ENCODE assay signal across 15 mouse cellular contexts in genomic region chr6:91546241-91546884, GRCm38 (mm10). TPM values are rescaled to one million over a fixed set of nuclear protein-coding genes. Genes with fewer than 3 reads are reported as not detected.
A peak's percentile ranks its signal among the peaks of the same experiment; 100 is the strongest.
DNase-seq lines count a peak whose midpoint lies in the region; ATAC-seq and TF ChIP-seq lines count a peak whose summit lies in the region.
"Had no signal": no experiment of that assay in that cellular context is flagged by ENCODE, and none has a peak within 500 bp of the region (broad histone marks: within the 10 kb centered on the region; RNA-seq: fewer than 3 reads in every experiment).

No protein-coding gene starts in this region.

- ATAC-seq in megakaryocyte, adult 5-6 weeks (ENCODE audit: poor library complexity, severe bottlenecking), result no peak
- ATAC-seq in heart, embryonic 15.5 days (replicated peaks; ENCODE audit: insufficient number of reproducible peaks, insufficient read depth, low FRiP score, low read depth), result peak; percentile 93
- peak; percentile 53; the same call in 1 of the 2 replicates for ATAC-seq in liver, embryonic 11.5 days (replicated peaks; ENCODE audit: low FRiP score)
- ATAC-seq: midbrain, embryonic 15.5 days had no signal

- H3K9me3 ChIP-seq in megakaryocyte, embryonic 14.5 days, result no peaks in the 10 kb centered on the region; the same call in 1 of the 2 replicates
- H3K9me3 ChIP-seq in heart, embryonic 15.5 days (replicated peaks), result no peaks in the 10 kb centered on the region
- H3K9me3 ChIP-seq in liver, embryonic 11.5 days (ENCODE audit: control insufficient read depth, low read length), result no peaks in the 10 kb centered on the region
- H3K9me3 ChIP-seq: hindbrain, embryonic 12.5 days; limb, embryonic 13.5 days; midbrain, embryonic 15.5 days; neural tube, embryonic 15.5 days had no signal

- no peak for DNase-seq in liver, embryonic 11.5 days (ENCODE audit: low spot score)
- DNase-seq in yolk sac, embryonic 10.5 days (ENCODE audit: low spot score), result no peak
- no peak for DNase-seq in layer of hippocampus, adult 18-20 months (ENCODE audit: low spot score in 2 of 2)
- no peak for DNase-seq in adrenal gland, adult 8-10 months
- DNase-seq: layer of hippocampus, adult 9-11 months; right cerebral cortex, postnatal 4 days; thymus, adult 18-20 months had no signal

- WGBS in heart, embryonic 15.5 days, result 10% methylated on average over 9 of the region's 9 CpGs
- 16% methylated on average over 9 of the region's 9 CpGs for WGBS in liver, embryonic 11.5 days

- no peak overlapping the region for H3K9ac ChIP-seq in heart, embryonic 15.5 days
- no peak overlapping the region for H3K9ac ChIP-seq in liver, embryonic 11.5 days (ENCODE audit: low read depth, low read length)
- H3K9ac ChIP-seq: hindbrain, embryonic 12.5 days; limb, embryonic 13.5 days; midbrain, embryonic 15.5 days; neural tube, embryonic 15.5 days had no signal

- no peak overlapping the region for H3ac ChIP-seq in myocyte (ENCODE audit: control insufficient read depth, insufficient read length)

- H3K27me3 ChIP-seq in megakaryocyte, embryonic 14.5 days (replicated peaks), result peaks cover 43% of the 10 kb centered on the region
- H3K27me3 ChIP-seq in heart, embryonic 15.5 days, result peaks cover 78% of the 10 kb centered on the region
- no peaks in the 10 kb centered on the region for H3K27me3 ChIP-seq in liver, embryonic 11.5 days (replicated peaks; ENCODE audit: control insufficient read depth, insufficient read depth, low read length)
- no peaks in the 10 kb centered on the region for H3K27me3 ChIP-seq in myocyte (ENCODE audit: control insufficient read depth, insufficient read depth, insufficient read length)
- H3K27me3 ChIP-seq: hindbrain, embryonic 12.5 days; limb, embryonic 13.5 days; midbrain, embryonic 15.5 days; neural tube, embryonic 15.5 days had no signal

- H3K4me3 ChIP-seq in megakaryocyte, embryonic 14.5 days (replicated peaks), result peak overlapping the region; percentile 77
- no peak overlapping the region for H3K4me3 ChIP-seq in heart, embryonic 15.5 days
- H3K4me3 ChIP-seq in liver, embryonic 11.5 days (ENCODE audit: low read depth, low read length), result no peak overlapping the region
- no peak overlapping the region for H3K4me3 ChIP-seq in myocyte
- H3K4me3 ChIP-seq: hindbrain, embryonic 12.5 days; limb, embryonic 13.5 days; midbrain, embryonic 15.5 days; neural tube, embryonic 15.5 days had no signal

- H3K4me1 ChIP-seq in megakaryocyte, embryonic 14.5 days, result peaks cover 63% of the 10 kb centered on the region
- peaks cover 44% of the 10 kb centered on the region for H3K4me1 ChIP-seq in heart, embryonic 15.5 days (replicated peaks)
- 0 out of 2 replicates have a peak, but pooled peaks cover 3% of the 10 kb centered on the region for H3K4me1 ChIP-seq in liver, embryonic 11.5 days (replicated peaks; ENCODE audit: control insufficient read depth, insufficient read depth, low read length)
- H3K4me1 ChIP-seq: midbrain, embryonic 15.5 days; neural tube, embryonic 15.5 days had no signal

- peak overlapping the region; percentile 27; the same call in 1 of the 2 replicates for H3K4me2 ChIP-seq in heart, embryonic 15.5 days
- H3K4me2 ChIP-seq in liver, embryonic 11.5 days, result peak overlapping the region; percentile 32
- H3K4me2 ChIP-seq in myocyte (ENCODE audit: low read depth), result no peak overlapping the region
- H3K4me2 ChIP-seq: hindbrain, embryonic 12.5 days; limb, embryonic 13.5 days; midbrain, embryonic 15.5 days; neural tube, embryonic 15.5 days had no signal

- TF ChIP-seq POLR2A in myocyte (IDR thresholded peaks at IDR 0.05; ENCODE audit: insufficient read length, low read depth), result no peak

- peak overlapping the region; percentile 66 for H3K27ac ChIP-seq in heart, embryonic 15.5 days
- no peak overlapping the region for H3K27ac ChIP-seq in liver, embryonic 11.5 days (ENCODE audit: low read depth, low read length)
- H3K27ac ChIP-seq: hindbrain, embryonic 12.5 days; limb, embryonic 13.5 days; midbrain, embryonic 15.5 days; neural tube, embryonic 15.5 days had no signal

- no peaks in the 10 kb centered on the region for H3K79me2 ChIP-seq in myocyte (ENCODE audit: control insufficient read depth, insufficient read depth)

- H3K36me3 ChIP-seq in megakaryocyte, embryonic 14.5 days (replicated peaks; ENCODE audit: low read length), result no peaks in the 10 kb centered on the region
- no peaks in the 10 kb centered on the region for H3K36me3 ChIP-seq in heart, embryonic 15.5 days
- H3K36me3 ChIP-seq in liver, embryonic 11.5 days (ENCODE audit: control insufficient read depth, insufficient read depth, low read length), result no peaks in the 10 kb centered on the region
- no peaks in the 10 kb centered on the region for H3K36me3 ChIP-seq in myocyte (ENCODE audit: control insufficient read depth, insufficient read depth)
- H3K36me3 ChIP-seq: hindbrain, embryonic 12.5 days; limb, embryonic 13.5 days; midbrain, embryonic 15.5 days; neural tube, embryonic 15.5 days had no signal

TF ChIP-seq in myocyte, 11 proteins besides CTCF, POLR2A, EP300 and RAD21:
- TF ChIP-seq CEBPB (IDR thresholded peaks at IDR 0.05; ENCODE audit: insufficient read depth, poor library complexity, severe bottlenecking), result no peak
- TF ChIP-seq REST (IDR thresholded peaks at IDR 0.05; ENCODE audit: insufficient read depth, insufficient read length), result no peak
- peak; percentile 35 to 91 (median 66) for TF ChIP-seq MYOD1 (IDR thresholded peaks at IDR 0.05; ENCODE audit: control insufficient read depth in 1 of 3, insufficient read length in 2 of 3, low read depth in 2 of 3)
- no peak for TF ChIP-seq POLR2AphosphoS2 (IDR thresholded peaks at IDR 0.05; ENCODE audit: insufficient read length, low read depth)
- no peak for TF ChIP-seq USF1 (IDR thresholded peaks at IDR 0.05; ENCODE audit: low read depth)
- no peak for TF ChIP-seq MAX (IDR thresholded peaks at IDR 0.05; ENCODE audit: low read depth)
- TF ChIP-seq TCF12 (IDR thresholded peaks at IDR 0.05; ENCODE audit: insufficient read depth, poor library complexity, severe bottlenecking), result no peak
- TF ChIP-seq MYOG (IDR thresholded peaks at IDR 0.05; ENCODE audit: control insufficient read depth in 1 of 3, insufficient read depth in 1 of 3, insufficient read length in 2 of 3, low read depth in 2 of 3), result peak in 2 of 3 experiments; percentile 51 to 85
- TF ChIP-seq E2F4 (IDR thresholded peaks at IDR 0.05; ENCODE audit: insufficient read depth), result no peak
- peak; percentile 38 for TF ChIP-seq TCF3 (IDR thresholded peaks at IDR 0.05; ENCODE audit: insufficient read length, low read depth)
- TF ChIP-seq SRF (IDR thresholded peaks at IDR 0.05; ENCODE audit: control insufficient read depth, insufficient read length, low read depth), result no peak

RNA-seq across cellular contexts. Expression of gene Lsm3, which starts 30.6 kb away (rescaled TPM):
- 10.3 TPM in 1 of 2 replicates, not detected in the other for polyA plus RNA-seq in megakaryocyte, embryonic 14.5 days (2012; ENCODE audit: insufficient read depth, low replicate concordance)
- total RNA-seq in megakaryocyte, adult 5-6 weeks (2015), result 84.7 and 89.8 TPM in 2 replicates
- total RNA-seq in megakaryocyte, adult 5-6 weeks (2017), result 196 and 288 TPM in 2 replicates
- 155 and 161 TPM in 2 replicates for polyA plus RNA-seq in heart, embryonic 15.5 days (2015; fragmentation: Nextera tagmentation; extraction: Ambion mirVana)
- polyA plus RNA-seq in liver, embryonic 11.5 days (2014; fragmentation: Nextera tagmentation; extraction: Ambion mirVana), result 309 and 318 TPM in 2 replicates
- 69.5 TPM for polyA plus RNA-seq in myocyte (2012; fragmentation: generic; extraction: Trizol)
- 10 to 100 TPM; 32.6 to 40.6 TPM for total RNA-seq in layer of hippocampus, adult 18-20 months (2021)
- total RNA-seq in adrenal gland, adult 8-10 months (2022), result 10 to 100 TPM; 29.6 to 42.9 (median 37.4) TPM

RNA-seq across cellular contexts. Expression of gene Xpc, which starts 30.7 kb away (rescaled TPM):
- polyA plus RNA-seq in megakaryocyte, embryonic 14.5 days (2012; ENCODE audit: insufficient read depth, low replicate concordance), result 0.45 and 3.5 TPM in 2 replicates
- total RNA-seq in megakaryocyte, adult 5-6 weeks (2015), result 9.6 and 11.6 TPM in 2 replicates
- 36.8 and 41.5 TPM in 2 replicates for total RNA-seq in megakaryocyte, adult 5-6 weeks (2017)
- polyA plus RNA-seq in heart, embryonic 15.5 days (2015; fragmentation: Nextera tagmentation; extraction: Ambion mirVana), result 10.5 and 13.1 TPM in 2 replicates
- 13.2 and 13.4 TPM in 2 replicates for polyA plus RNA-seq in liver, embryonic 11.5 days (2014; fragmentation: Nextera tagmentation; extraction: Ambion mirVana)
- polyA plus RNA-seq in myocyte (2012; fragmentation: generic; extraction: Trizol), result 7.4 TPM
- 10 to 100 TPM; 11.8 to 14.6 TPM for total RNA-seq in layer of hippocampus, adult 18-20 months (2021)
- total RNA-seq in adrenal gland, adult 8-10 months (2022), result 10 to 100 TPM; 19.6 to 24.0 (median 22.6) TPM
